Comparison of ENCODE assay signal across 16 mouse cellular contexts in genomic region chr1:56850446-56850845, GRCm38 (mm10).
"Had no signal": no experiment of that assay in that cellular context is flagged by ENCODE, and none has a peak within 500 bp of the region (broad histone marks: within the 10 kb centered on the region; RNA-seq: fewer than 3 reads in every experiment).

No protein-coding gene starts in this region.

- ATAC-seq: intestine, embryonic 16.5 days; liver, embryonic 12.5 days; midbrain, embryonic 16.5 days had no signal

- H3K27ac ChIP-seq: kidney, embryonic 15.5 days; layer of hippocampus, adult 2 months; limb, embryonic 15.5 days; liver, embryonic 12.5 days had no signal

- H3K27me3 ChIP-seq: kidney, embryonic 15.5 days; limb, embryonic 15.5 days; liver, embryonic 12.5 days; megakaryocyte, embryonic 14.5 days had no signal

- H3K36me3 ChIP-seq: kidney, embryonic 15.5 days; limb, embryonic 15.5 days; liver, embryonic 12.5 days had no signal

- H3K9me3 ChIP-seq: kidney, embryonic 15.5 days; limb, embryonic 15.5 days; liver, embryonic 12.5 days had no signal

- H3K4me1 ChIP-seq: kidney, embryonic 15.5 days; limb, embryonic 15.5 days; liver, embryonic 12.5 days; megakaryocyte, embryonic 14.5 days had no signal

- H3K4me3 ChIP-seq: kidney, embryonic 15.5 days; layer of hippocampus, adult 2 months; limb, embryonic 15.5 days; liver, embryonic 12.5 days; megakaryocyte, embryonic 14.5 days had no signal

- DNase-seq: kidney, adult 2 months; kidney, postnatal 25 days; lung, embryonic 14.5 days; lung, postnatal 10 days; lung, postnatal 4 days; spleen, adult 18-20 months; thymus, adult 2 months; thymus, postnatal 25 days had no signal

- H3K4me2 ChIP-seq: kidney, embryonic 15.5 days; limb, embryonic 15.5 days; liver, embryonic 12.5 days; lung, embryonic 14.5 days; midbrain, embryonic 11.5 days had no signal

- H3K9ac ChIP-seq: kidney, embryonic 15.5 days; limb, embryonic 15.5 days; liver, embryonic 12.5 days; lung, embryonic 14.5 days had no signal
